Mouse (Mus musculus): ENCODE results near the gene Klhdc2. TPM values are rescaled to one million over a fixed set of nuclear protein-coding genes. Genes with fewer than 3 reads are reported as not detected.
A peak's percentile ranks its signal among the peaks of the same experiment; 100 is the strongest.

The Klhdc2 gene
- polyA plus RNA-seq, 1 experiment from 2014 or later, result 142 TPM

DNA sequence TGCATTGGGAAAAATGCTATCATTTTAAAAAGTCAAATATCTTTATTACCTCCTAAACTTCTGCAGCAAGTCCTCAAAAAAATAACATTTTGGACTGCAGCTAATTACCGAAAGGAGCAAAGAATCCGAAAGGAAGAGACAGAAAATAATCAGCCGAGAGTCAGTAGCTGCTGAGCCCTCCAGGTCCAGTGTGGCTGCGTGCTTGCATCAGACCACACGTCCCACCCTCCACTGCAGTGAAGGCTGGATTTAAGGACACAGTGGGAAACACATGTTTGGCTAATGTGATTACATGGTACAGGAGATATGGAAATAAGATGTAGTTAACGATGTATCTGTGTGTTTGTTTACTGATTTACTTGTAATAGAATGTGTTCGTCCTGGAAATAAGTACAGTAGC, 13.3 kb upstream of the Klhdc2 start:
- Histone ChIP-seq H3K4me3 (no peak overlapping the region), H3K36me3 (no peaks in the 10 kb centered on the region), H3K4me2 (no peak overlapping the region), H3K27ac (ENCODE audit: poor library complexity, severe bottlenecking) (no peak overlapping the region), H3K27me3 (replicated peaks) (no peaks in the 10 kb centered on the region), H3K9me3 (replicated peaks) (0 out of 2 replicates have a peak, but pooled peaks cover 3% of the 10 kb centered on the region), H3K9ac (no peak overlapping the region), H3K4me1 (replicated peaks) (peaks cover 3% of the 10 kb centered on the region)
- WGBS, result 85% methylated on average over 7 of the region's 7 CpGs
- no peak for ATAC-seq (ENCODE audit: insufficient number of reproducible peaks, low FRiP score)

GRCm38 (mm10) chr12:69287535-69287934, 8.9 kb upstream of the Klhdc2 start:
- Histone ChIP-seq H3K9ac (no peak overlapping the region), H3K4me1 (replicated peaks) (no peaks in the 10 kb centered on the region), H3K4me2 (no peak overlapping the region), H3K27ac (ENCODE audit: poor library complexity, severe bottlenecking) (no peak overlapping the region), H3K4me3 (no peak overlapping the region), H3K36me3 (no peaks in the 10 kb centered on the region), H3K27me3 (replicated peaks) (no peaks in the 10 kb centered on the region), H3K9me3 (replicated peaks) (no peaks in the 10 kb centered on the region)
- WGBS, result 88% methylated on average over 8 of the region's 8 CpGs
- no peak for ATAC-seq (ENCODE audit: insufficient number of reproducible peaks, low FRiP score)

- Histone ChIP-seq H3K36me3 (no peaks in the 10 kb centered on the region), H3K9me3 (replicated peaks) (no peaks in the 10 kb centered on the region), H3K4me3 (no peak overlapping the region), H3K4me2 (no peak overlapping the region), H3K4me1 (replicated peaks) (no peaks in the 10 kb centered on the region), H3K9ac (no peak overlapping the region), H3K27ac (ENCODE audit: poor library complexity, severe bottlenecking) (no peak overlapping the region), H3K27me3 (replicated peaks) (no peaks in the 10 kb centered on the region)
- 56% methylated on average over 9 of the region's 9 CpGs for WGBS
- ATAC-seq (ENCODE audit: insufficient number of reproducible peaks, low FRiP score), result no peak
Observed at GRCm38 (mm10) chr12:69288699-69289098, 7.8 kb upstream of the Klhdc2 start.

DNA sequence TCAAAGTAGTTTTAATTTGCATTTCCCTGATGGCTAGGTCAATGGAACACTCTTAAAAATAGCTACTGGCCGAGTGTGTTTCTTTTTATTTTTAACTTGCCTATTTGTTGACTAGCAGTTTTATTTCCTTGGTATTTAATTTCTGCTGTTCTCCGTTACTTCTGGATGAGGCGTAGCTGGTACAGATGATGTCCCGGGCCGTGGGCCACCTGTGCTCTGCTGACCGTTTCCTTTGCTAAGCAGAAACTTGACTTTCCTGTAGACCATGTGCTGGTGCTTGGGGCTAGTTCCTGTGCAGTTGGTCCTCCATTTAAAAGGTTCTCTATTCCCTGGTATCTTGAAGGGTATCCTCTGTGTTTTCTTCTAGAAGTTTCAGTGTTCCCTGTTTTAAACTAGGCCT, 4.1 kb upstream of the Klhdc2 start:
- no peak for ATAC-seq (ENCODE audit: insufficient number of reproducible peaks, low FRiP score)
- Histone ChIP-seq H3K4me3 (no peak overlapping the region), H3K4me1 (replicated peaks) (no peaks in the 10 kb centered on the region), H3K36me3 (no peaks in the 10 kb centered on the region), H3K27me3 (replicated peaks) (no peaks in the 10 kb centered on the region), H3K4me2 (no peak overlapping the region), H3K9ac (no peak overlapping the region), H3K27ac (ENCODE audit: poor library complexity, severe bottlenecking) (no peak overlapping the region), H3K9me3 (replicated peaks) (no peaks in the 10 kb centered on the region)
- 82% methylated on average over 6 of the region's 6 CpGs for WGBS

- H3K9ac ChIP-seq, result no peak overlapping the region
- ATAC-seq (ENCODE audit: insufficient number of reproducible peaks, low FRiP score), result peak; percentile 78
- peak overlapping the region; percentile 52 for H3K27ac ChIP-seq (ENCODE audit: poor library complexity, severe bottlenecking)
Observed at GRCm38 (mm10) chr12:69293815-69294214, 2.7 kb upstream of the Klhdc2 start.

GRCm38 (mm10) chr12:69294936-69295335, 1.5 kb upstream of the Klhdc2 start:
- Histone ChIP-seq H3K9ac (no peak overlapping the region), H3K9me3 (replicated peaks) (no peaks in the 10 kb centered on the region), H3K4me2 (no peak overlapping the region), H3K4me1 (replicated peaks) (peaks cover 23% of the 10 kb centered on the region), H3K4me3 (no peak overlapping the region), H3K27me3 (replicated peaks) (no peaks in the 10 kb centered on the region), H3K27ac (ENCODE audit: poor library complexity, severe bottlenecking) (no peak overlapping the region), H3K36me3 (no peaks in the 10 kb centered on the region)
- WGBS, result 88% methylated on average over 2 of the region's 2 CpGs
- no peak for ATAC-seq (ENCODE audit: insufficient number of reproducible peaks, low FRiP score)

More at GRCm38 (mm10) chr12:69293815-69294214, 2.7 kb upstream of the Klhdc2 start:
- H3K4me3 ChIP-seq, result no peak overlapping the region
- H3K4me2 ChIP-seq, result no peak overlapping the region
- no peaks in the 10 kb centered on the region for H3K27me3 ChIP-seq (replicated peaks)
- H3K36me3 ChIP-seq, result no peaks in the 10 kb centered on the region
- H3K9me3 ChIP-seq (replicated peaks), result no peaks in the 10 kb centered on the region
- WGBS, result 47% methylated on average over 2 of the region's 2 CpGs
- peaks cover 12% of the 10 kb centered on the region for H3K4me1 ChIP-seq (replicated peaks)

- peaks cover 6% of the 10 kb centered on the region; the same call in 1 of the 2 replicates for H3K36me3 ChIP-seq
- no peak overlapping the region for H3K9ac ChIP-seq
- 86% methylated on average over 4 of the region's 4 CpGs for WGBS
- no peak for ATAC-seq (ENCODE audit: insufficient number of reproducible peaks, low FRiP score)
- H3K9me3 ChIP-seq (replicated peaks), result no peaks in the 10 kb centered on the region
- no peak overlapping the region for H3K27ac ChIP-seq (ENCODE audit: poor library complexity, severe bottlenecking)
- peak overlapping the region; percentile 80 for H3K4me2 ChIP-seq
- H3K4me1 ChIP-seq (replicated peaks), result peaks cover 23% of the 10 kb centered on the region
- peak overlapping the region; percentile 86; the same call in 1 of the 2 replicates for H3K4me3 ChIP-seq
- no peaks in the 10 kb centered on the region for H3K27me3 ChIP-seq (replicated peaks)
Observed at GRCm38 (mm10) chr12:69295651-69296050, 830 bp upstream of the Klhdc2 start.

- H3K9me3 ChIP-seq (replicated peaks), result no peaks in the 10 kb centered on the region
- H3K9ac ChIP-seq, result peak overlapping the region; percentile 95
- peak overlapping the region; percentile 94 for H3K27ac ChIP-seq (ENCODE audit: poor library complexity, severe bottlenecking)
- peaks cover 23% of the 10 kb centered on the region for H3K36me3 ChIP-seq
- 18% methylated on average over 20 of the region's 20 CpGs for WGBS
- no peak for ATAC-seq (ENCODE audit: insufficient number of reproducible peaks, low FRiP score)
- peak overlapping the region; percentile 80 for H3K4me2 ChIP-seq
- H3K4me3 ChIP-seq, result peak overlapping the region; percentile 86
- H3K4me1 ChIP-seq (replicated peaks), result peaks cover 23% of the 10 kb centered on the region
- H3K27me3 ChIP-seq (replicated peaks), result no peaks in the 10 kb centered on the region
Observed at GRCm38 (mm10) chr12:69297411-69298150, 1.1 kb downstream of the Klhdc2 start.

GRCm38 (mm10) chr12:69298281-69298680, 1.8 kb downstream of the Klhdc2 start:
- 91% methylated on average over 4 of the region's 4 CpGs for WGBS
- no peak for ATAC-seq (ENCODE audit: insufficient number of reproducible peaks, low FRiP score)
- Histone ChIP-seq H3K4me3 (peak overlapping the region; percentile 86; the same call in 1 of the 2 replicates), H3K4me2 (peak overlapping the region; percentile 80), H3K9ac (no peak overlapping the region), H3K4me1 (replicated peaks) (peaks cover 23% of the 10 kb centered on the region), H3K36me3 (peaks cover 30% of the 10 kb centered on the region), H3K27me3 (replicated peaks) (no peaks in the 10 kb centered on the region), H3K27ac (ENCODE audit: poor library complexity, severe bottlenecking) (no peak overlapping the region), H3K9me3 (replicated peaks) (no peaks in the 10 kb centered on the region)

GRCm38 (mm10) chr12:69299231-69299630, 2.8 kb downstream of the Klhdc2 start:
- Histone ChIP-seq H3K4me1 (replicated peaks) (peaks cover 23% of the 10 kb centered on the region), H3K27ac (ENCODE audit: poor library complexity, severe bottlenecking) (peak overlapping the region; percentile 4; the same call in 1 of the 2 replicates), H3K9ac (peak overlapping the region; percentile 55), H3K27me3 (replicated peaks) (no peaks in the 10 kb centered on the region), H3K9me3 (replicated peaks) (no peaks in the 10 kb centered on the region), H3K4me3 (peak overlapping the region; percentile 86; the same call in 1 of the 2 replicates), H3K4me2 (peak overlapping the region; percentile 80), H3K36me3 (peaks cover 38% of the 10 kb centered on the region)
- ATAC-seq (ENCODE audit: insufficient number of reproducible peaks, low FRiP score), result peak; percentile 66; the same call in 1 of the 2 replicates
- WGBS, result 48% methylated on average over 12 of the region's 12 CpGs

GRCm38 (mm10) chr12:69299831-69300230, 3.4 kb downstream of the Klhdc2 start:
- peak overlapping the region; percentile 80; the same call in 1 of the 2 replicates for H3K4me2 ChIP-seq
- no peaks in the 10 kb centered on the region for H3K27me3 ChIP-seq (replicated peaks)
- no peak overlapping the region for H3K27ac ChIP-seq (ENCODE audit: poor library complexity, severe bottlenecking)
- H3K36me3 ChIP-seq, result peaks cover 42% of the 10 kb centered on the region
- ATAC-seq (ENCODE audit: insufficient number of reproducible peaks, low FRiP score), result no peak
- WGBS, result 91% methylated on average over 3 of the region's 3 CpGs
- peaks cover 23% of the 10 kb centered on the region for H3K4me1 ChIP-seq (replicated peaks)
- no peaks in the 10 kb centered on the region for H3K9me3 ChIP-seq (replicated peaks)
- no peak overlapping the region for H3K9ac ChIP-seq
- no peak overlapping the region for H3K4me3 ChIP-seq
